Mouse (Mus musculus) lung, postnatal 10 days (tissue): ENCODE data around the gene Tulp3.

Experiments
- DNase-seq: peaks from one replicate; pipeline ENCODE4 v3.0.0; 2021

The Tulp3 gene

GRCm38 (mm10) chr6:128295876-128296749 is 59.5 kb downstream of the Tulp3 start:
- peak; percentile 88 for DNase-seq

GRCm38 (mm10) chr6:128291284-128291683 is 64.4 kb downstream of the Tulp3 start:
- DNase-seq, result no peak

GRCm38 (mm10) chr6:128288681-128289080 is 67.0 kb downstream of the Tulp3 start:
- no peak for DNase-seq

GRCm38 (mm10) chr6:128285792-128286430 is 69.7 kb downstream of the Tulp3 start:
- DNase-seq, result peak; percentile 89

GRCm38 (mm10) chr6:128282126-128282525 is 73.5 kb downstream of the Tulp3 start:
- no peak for DNase-seq

- DNase-seq, result no peak
Observed at GRCm38 (mm10) chr6:128280472-128281145, 75.0 kb downstream of the Tulp3 start.

GRCm38 (mm10) chr6:128279608-128280007 is 76.0 kb downstream of the Tulp3 start:
- no peak for DNase-seq

- DNase-seq, result no peak
Observed at GRCm38 (mm10) chr6:128279099-128279498, 76.6 kb downstream of the Tulp3 start.

- no peak for DNase-seq
Observed at GRCm38 (mm10) chr6:128277132-128278085, 78.2 kb downstream of the Tulp3 start.

GRCm38 (mm10) chr6:128276349-128276748 is 79.3 kb downstream of the Tulp3 start:
- DNase-seq, result no peak

GRCm38 (mm10) chr6:128275506-128276064 is 80.1 kb downstream of the Tulp3 start:
- peak; percentile 61 for DNase-seq

- no peak for DNase-seq
Observed at GRCm38 (mm10) chr6:128273507-128273906, 82.1 kb downstream of the Tulp3 start.

- DNase-seq, result no peak
Observed at GRCm38 (mm10) chr6:128272754-128273153, 82.9 kb downstream of the Tulp3 start.
